Mouse (Mus musculus): ENCODE results near the gene Prss16.

DNA sequence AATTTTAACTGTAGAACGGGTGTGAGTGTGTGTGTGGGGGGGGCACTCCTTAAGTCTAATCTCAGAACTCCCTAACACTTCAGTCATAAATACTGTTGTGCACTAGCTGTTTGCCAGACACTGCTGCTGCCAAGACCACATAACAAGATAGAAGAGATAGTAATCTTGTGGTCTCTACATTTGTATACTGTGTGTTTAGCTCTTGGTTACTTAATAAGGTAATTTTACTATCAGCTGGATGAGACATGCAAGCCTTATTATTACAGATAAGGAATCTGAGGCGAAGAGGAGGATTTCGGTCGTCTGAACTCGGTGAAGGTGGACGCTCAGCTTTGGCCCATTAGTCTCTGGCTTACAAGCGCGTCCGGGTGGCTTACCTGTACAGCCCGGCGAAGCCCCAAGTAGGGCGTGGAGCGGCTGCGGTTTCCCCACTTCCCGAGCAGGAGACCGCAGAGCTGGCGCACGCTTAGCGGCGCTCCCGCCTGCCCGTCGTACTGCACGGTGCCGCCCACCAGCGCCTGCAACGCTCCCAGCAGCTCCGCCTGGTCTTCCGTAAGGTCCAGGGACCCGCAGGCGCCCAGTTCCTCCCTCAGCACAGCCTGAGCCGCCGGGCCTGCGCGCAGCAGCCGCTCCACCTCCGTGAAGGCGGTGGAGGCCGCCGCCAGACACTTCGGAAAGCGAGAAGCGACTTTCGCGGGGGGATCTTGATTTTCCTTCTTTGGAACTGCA, 3.8 kb downstream of the Prss16 start:
- TF ChIP-seq POLR2A (IDR thresholded peaks at IDR 0.05; ENCODE audit: low read depth, low read length): no peak
- TF ChIP-seq CTCF (IDR thresholded peaks at IDR 0.05; ENCODE audit: extremely low read depth, insufficient read depth, insufficient read length, insufficient replicate concordance): no peak
